Mouse (Mus musculus): ENCODE measurements around the gene Rtn4ip1.

The Rtn4ip1 gene

DNA sequence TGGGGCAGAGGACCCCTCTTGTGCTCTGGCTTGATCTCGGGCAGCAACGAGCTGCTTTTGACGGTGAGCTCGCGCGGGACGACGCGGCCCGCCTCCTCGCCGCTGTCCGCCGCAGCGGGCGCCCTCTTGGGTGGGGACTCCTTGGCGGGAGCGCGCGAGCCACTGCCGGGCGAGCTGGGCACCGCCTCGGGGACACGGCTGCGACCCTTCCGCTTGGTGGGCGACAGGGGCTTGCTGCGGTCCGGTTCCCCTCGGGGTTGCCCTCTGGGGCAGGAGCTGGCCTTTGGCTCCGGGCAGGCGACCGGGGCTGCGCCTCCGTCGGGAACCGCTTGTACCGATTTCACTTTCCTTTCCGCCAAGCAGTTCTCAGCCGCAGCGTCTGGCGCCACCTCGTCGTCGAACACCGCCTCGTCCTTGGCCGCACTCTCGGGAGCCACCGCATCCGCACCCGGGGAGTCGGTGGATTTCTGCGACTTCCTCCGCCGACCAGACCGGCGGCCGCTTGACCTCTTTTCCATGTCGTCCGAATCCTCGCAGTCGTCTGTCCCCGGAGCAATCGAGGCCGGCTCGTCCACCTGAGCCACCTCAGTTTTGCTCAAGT is 102.0 kb downstream of the Rtn4ip1 start:
- no peak for DNase-seq

DNA sequence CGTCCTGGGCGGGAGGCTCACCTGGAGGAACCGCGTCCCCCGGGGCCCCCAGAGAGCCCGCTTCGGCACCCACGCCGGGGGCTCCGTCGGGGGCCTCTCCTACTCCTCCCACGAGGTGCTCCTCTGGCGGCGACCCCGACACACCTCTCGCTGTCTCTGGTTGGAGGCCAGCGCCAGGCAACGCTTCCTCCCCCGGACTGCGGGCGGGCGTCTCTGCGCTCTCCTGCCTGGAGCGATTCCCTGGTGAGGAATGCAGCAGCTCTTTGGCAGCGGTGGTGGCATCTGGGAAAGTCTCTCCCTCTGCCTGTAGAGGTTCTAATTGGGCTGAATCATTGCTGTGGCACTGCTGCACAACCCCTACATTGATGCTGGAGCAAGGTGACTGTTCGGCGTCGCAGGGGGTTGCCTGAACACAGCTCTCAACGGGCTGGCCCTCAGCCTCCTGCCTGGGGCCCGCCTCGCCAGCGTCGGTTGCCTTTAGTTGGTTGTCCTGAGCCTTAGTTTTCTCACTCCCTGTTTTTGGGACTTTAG is 102.7 kb downstream of the Rtn4ip1 start:
- DNase-seq: no peak

DNA sequence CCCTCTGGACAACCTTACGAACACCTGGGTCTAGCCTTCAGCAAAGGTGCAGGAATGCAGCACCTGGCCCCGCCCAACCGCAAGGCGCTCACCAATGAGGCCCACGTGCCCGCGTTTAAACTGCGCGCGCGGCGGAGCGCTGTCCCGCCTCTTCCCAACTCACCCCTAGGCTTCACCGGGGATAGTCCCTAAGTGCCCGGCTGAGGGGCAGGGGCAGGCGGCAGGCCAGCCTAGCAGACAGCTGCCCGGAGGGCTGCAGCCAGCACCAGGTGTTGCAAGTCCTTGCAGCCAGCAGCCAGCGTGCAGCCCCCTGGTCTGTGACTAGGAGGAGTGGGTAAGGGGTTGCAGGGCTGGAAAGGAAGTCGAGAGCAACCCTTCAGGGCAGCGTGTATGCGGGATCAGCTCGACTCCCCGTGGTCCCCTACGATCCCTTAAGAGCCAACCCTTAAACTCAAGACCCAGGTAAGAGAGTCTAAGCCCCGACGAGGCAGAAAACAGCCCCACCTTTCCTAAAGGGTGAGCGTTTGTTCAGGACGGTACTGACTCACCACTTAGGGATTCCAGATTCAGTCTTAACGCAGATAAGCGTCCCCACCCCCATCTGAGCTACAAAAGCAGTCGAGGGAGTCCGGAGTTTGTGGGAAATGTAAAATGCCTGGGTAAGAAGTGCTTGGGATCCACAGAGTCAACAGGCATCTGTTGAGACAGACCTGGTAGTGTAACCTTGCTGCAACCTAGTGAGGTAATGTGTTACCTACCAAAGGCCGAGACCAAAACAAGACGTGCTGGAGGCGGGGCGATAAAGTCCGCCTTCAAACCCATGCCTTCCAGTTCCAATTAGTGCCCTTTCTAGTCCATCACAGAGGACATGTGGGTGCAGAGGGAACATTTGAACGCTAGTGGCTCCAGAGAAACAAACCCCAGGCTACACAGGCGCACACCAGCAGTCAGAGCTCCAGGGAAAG is 104.4 kb downstream of the Rtn4ip1 start:
- DNase-seq: no peak
